Mouse (Mus musculus) gonadal fat pad, adult 2 months (tissue): ENCODE data around the gene Plod3. TPM values are rescaled to one million over a fixed set of nuclear protein-coding genes. Genes with fewer than 3 reads are reported as not detected.
A peak's percentile ranks its signal among the peaks of the same experiment; 100 is the strongest.
"Not testable (repeated sequence)": the region's sequence is repeated elsewhere in the genome, so short reads cannot be mapped to it uniquely, and the experiment has no call there.

Source experiments
- DNase-seq: peaks from one replicate; pipeline ENCODE4 v3.0.0-alpha.2; 2012; ENCODE audit warnings: low read depth
- polyA plus RNA-seq: library from polyadenylated mRNA; depleted of rRNA; stranded (reverse); fragments of >200 nt; gene quantifications from 2 replicates; pipeline ENCODE4 v1.2.3, GENCODE M21; 2012; rRNA removed

The Plod3 gene
- 66.5 and 85.1 TPM in 2 replicates for polyA plus RNA-seq

DNA sequence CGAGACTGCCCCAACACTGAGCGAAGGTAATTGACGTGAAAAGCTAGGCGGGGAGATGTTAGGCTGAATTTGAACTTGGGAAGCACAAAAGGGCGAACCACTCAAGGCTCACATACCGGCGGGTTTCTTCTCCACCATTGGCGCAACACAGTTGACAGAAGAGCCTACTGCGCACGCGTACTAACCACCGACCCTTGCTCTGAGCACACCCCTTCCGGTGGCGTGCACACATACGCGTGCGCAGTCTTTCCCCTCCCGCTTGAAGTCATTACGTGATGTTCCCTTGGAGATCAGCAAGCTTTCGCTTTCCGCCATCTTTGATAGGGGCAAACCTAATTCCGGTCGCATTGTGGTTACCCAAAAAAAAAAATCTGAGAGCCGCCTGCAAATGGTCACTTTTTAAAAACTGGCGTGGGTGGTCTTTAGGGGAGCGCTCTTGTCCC lies at the start of gene Plod3:
Gene Plod3 (plus strand): TSS at position 325 of the 443 bp plus-strand sequence.
- DNase-seq: peak; percentile 85

GRCm38 (mm10) chr5:136937621-136938020 lies 49.2 kb upstream of the Plod3 start:
- peak; percentile 97 for DNase-seq

GRCm38 (mm10) chr5:136939284-136939683 lies 47.5 kb upstream of the Plod3 start:
- DNase-seq: no peak

GRCm38 (mm10) chr5:136940029-136940428 lies 46.8 kb upstream of the Plod3 start:
- not testable (repeated sequence) for DNase-seq

GRCm38 (mm10) chr5:136940845-136941560 lies 45.8 kb upstream of the Plod3 start:
- no peak for DNase-seq

DNA sequence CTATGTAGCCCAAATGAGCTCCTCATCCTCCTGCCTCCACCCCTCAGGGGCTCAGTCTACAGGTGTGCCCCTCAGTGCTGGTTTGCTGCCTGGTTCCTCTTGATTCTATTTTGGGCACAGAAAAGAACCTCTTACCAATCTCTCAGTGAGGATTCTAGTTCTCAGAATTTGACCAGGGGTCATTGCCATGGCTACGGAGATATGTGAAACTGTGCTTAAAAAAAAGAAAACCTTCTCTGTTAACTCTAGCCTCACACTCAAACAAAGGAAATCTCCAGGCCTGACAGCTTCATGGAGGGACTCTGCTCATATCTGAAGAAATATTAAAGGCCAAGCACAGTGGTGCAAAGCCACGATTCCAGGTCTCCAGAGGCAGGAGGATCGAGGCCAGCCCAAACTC lies 44.0 kb upstream of the Plod3 start:
- DNase-seq: no peak

DNA sequence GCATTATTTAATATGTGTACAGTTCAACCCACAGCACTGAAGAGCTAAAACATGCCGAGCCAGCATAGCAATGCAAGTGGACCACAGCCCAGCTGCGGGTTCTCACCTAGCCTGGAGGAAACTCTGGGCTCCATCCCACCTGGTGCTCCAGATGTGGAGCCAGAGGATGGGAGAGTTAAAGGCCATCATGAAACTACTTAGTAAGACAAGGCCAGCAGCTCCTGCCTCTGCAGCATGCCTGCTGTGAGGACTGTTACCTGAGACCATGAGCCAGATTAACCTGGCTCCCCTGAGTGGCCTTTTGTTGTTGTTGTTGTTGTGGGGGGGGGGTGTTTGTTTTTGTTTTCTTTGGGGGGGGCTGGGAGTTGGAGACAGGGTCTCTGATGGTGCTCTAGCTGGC lies 43.4 kb upstream of the Plod3 start:
- no peak for DNase-seq

- no peak for DNase-seq
Observed at GRCm38 (mm10) chr5:136945084-136945483, 41.7 kb upstream of the Plod3 start.

- DNase-seq: no peak
Observed at GRCm38 (mm10) chr5:136947874-136948273, 38.9 kb upstream of the Plod3 start.

- DNase-seq: not testable (repeated sequence)
Observed at GRCm38 (mm10) chr5:136949551-136950336, 37.1 kb upstream of the Plod3 start.

DNA sequence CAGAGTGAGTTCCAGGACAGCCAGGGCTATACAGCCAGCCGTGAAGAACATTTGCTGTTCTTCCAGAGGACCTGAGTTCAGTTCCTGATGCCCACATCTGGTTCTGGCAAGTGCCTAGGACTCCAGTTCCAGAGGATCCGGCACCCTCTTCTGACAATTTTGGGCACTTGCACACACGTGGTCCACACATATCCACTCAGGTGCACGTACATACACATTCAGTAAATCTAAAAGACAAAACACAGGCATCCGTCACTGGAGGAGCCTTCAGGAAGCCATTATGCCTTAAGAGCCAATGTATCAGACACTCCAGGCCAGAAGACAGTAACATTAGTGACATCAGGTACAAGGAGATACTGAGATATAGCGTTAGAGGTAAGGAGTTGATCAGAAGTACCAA lies 36.3 kb upstream of the Plod3 start:
- no peak for DNase-seq

DNA sequence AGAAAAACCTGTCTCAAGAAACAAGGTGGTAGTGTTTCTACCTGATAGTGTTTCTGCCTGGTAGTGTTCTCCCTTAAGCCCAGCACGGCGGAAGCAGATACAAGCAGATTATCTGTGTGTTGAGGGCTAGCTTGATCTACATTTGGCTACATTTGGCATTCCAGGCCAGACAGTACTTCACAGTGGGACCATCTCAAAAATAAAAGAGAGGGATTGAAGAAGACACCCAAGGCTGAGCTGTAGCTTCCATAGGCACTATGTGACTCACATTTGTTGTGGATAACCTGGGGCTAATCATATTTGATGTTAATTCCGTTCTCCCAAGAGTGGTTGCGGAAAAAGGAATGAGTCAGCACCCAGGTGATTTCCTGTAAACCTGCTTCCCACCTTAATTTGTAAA lies 34.7 kb upstream of the Plod3 start:
- DNase-seq: no peak

DNA sequence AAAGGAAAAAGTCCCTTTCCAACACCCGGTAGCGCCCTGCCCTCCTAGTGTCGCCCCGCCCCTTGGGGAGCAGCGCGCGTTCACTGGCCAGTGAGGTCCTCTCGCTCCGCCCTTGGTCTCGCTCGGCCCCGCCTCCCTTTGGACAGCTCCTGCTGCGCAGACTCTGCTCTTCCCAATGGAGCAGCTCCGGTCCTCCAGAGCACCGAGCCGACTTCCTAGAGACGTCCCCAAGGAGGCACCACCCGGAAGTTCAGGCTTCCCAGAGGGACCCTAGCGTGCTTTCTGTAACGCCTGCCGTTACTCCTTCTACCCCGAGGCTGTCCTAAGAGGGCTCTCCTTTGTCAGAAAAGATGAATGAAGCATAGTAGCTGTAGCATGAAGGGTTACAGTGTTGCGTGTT lies 33.8 kb upstream of the Plod3 start, which contains the start of gene Fis1:
Gene Fis1 (plus strand): TSS at position 261 of the 400 bp plus-strand sequence.
- DNase-seq: peak; percentile 78

GRCm38 (mm10) chr5:136953440-136953951 lies 33.3 kb upstream of the Plod3 start:
- no peak for DNase-seq

DNA sequence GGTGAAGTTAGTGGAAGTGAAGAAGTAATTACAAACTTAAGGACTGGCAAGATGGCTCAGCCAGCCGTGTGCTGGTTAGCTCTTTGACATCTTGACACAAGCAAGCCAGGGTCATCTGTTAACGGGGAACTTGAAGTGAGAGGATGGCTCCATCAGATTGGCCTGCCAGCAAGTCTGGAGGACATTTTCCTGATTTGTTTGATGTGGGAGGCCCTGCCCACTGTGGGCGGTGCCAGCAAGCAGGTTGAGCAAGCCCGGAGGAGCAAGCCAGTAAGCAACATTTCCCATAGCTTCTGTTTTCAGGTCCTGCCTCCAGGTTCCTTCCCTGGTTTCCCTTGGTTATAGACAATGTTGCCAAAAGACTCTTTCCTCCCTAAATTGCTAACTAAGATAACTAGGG lies 31.2 kb upstream of the Plod3 start:
- DNase-seq: no peak

DNA sequence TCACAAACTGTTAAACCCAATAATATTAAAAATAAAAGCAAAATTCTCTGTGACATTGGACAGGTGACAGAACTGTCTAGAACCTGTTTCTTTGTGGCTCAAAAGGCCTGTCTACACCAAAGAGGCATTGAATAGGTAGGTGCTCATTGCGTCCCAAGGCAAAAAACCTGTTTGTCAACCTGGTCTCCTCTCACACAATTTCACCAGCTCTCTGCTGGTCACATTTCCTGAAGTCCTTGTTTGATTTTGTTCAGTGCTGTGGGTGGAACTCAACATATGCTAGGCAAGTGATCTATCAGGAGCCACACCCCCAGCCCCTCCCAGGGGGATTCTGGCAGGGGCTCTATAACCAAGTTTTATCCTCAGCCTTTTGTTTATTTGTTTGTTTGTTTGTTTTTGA lies 29.6 kb upstream of the Plod3 start:
- DNase-seq: peak; percentile 65

- DNase-seq: no peak
Observed at GRCm38 (mm10) chr5:136958991-136959605, 27.7 kb upstream of the Plod3 start.

GRCm38 (mm10) chr5:136960053-136960452 lies 26.8 kb upstream of the Plod3 start:
- DNase-seq: no peak

DNA sequence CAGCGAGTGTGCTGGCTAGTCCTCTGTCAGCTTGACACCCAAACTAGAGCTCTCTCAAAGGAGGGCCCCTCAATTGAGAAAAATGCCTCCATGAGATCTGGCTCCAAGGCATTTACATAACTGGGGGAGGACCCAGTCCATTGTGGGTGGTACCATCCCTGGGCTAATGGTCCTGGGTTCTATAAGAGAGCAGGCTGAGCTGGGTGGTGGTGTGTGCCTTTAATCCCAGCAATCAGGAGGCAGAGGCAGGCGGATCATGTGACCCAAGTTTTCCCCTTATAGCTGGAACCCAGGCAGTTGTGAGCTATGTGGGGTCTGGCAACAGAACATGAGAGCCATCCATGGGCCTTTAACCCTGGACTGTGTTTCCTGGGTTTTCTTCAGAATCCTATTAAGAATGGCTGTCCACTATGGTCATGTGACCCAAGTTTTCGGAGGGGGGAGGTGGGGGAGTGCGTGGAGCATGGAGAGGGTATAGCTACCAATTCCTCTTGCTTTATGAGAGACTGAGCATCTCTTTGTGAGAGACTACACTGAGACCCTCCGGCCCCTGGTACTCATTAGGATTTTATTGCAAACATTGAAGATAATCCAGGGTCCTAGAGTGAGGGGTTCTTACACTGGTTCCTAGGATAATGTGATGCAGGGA lies 25.4 kb upstream of the Plod3 start:
- DNase-seq: no peak

DNA sequence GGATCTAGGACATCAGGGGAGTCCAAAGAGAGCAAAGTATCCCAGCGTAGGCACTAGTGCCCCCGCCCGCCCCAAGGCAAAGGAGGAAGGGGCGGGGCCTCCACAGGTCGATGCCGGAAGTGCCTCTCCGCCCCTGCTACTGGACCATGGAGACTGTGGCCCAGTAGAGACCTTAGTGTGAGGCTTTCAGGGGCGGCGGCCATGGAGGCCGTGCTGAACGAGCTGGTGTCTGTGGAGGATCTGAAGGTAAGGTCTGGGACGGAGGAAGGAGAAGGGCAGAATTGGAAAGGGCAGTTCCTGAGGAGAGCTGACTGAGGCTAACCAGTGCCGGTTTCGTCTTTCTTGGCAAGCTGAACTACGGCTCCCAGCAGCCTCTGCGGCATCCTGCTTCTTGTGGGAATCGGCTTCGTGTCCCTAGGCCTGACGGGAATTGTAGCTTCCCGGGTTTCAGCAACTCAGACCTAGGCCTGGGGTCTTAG lies 24.8 kb upstream of the Plod3 start:
- DNase-seq: peak; percentile 63

DNA sequence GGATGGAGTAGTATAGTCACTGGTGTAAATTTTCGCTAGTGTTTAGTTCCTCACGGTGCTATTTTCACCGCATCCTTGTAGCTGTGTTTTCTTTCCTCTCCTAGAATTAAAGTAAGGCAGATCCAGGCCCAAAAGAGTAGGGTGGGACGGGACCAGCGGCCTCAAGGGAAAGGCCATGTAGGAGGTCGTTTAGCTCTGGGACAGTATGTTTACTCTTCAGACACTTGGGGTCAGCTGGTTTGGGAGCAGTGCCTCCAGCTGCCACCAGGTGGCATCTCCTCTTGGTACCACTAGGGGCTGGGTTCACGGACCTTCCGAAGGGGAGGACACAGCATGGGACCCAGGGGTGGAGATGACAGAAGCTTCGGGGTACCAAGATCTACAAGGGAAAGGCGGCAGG lies 24.3 kb upstream of the Plod3 start:
- no peak for DNase-seq
